Mouse (Mus musculus): ENCODE results near the gene Prdm2.

Prdm2 gene

DNA sequence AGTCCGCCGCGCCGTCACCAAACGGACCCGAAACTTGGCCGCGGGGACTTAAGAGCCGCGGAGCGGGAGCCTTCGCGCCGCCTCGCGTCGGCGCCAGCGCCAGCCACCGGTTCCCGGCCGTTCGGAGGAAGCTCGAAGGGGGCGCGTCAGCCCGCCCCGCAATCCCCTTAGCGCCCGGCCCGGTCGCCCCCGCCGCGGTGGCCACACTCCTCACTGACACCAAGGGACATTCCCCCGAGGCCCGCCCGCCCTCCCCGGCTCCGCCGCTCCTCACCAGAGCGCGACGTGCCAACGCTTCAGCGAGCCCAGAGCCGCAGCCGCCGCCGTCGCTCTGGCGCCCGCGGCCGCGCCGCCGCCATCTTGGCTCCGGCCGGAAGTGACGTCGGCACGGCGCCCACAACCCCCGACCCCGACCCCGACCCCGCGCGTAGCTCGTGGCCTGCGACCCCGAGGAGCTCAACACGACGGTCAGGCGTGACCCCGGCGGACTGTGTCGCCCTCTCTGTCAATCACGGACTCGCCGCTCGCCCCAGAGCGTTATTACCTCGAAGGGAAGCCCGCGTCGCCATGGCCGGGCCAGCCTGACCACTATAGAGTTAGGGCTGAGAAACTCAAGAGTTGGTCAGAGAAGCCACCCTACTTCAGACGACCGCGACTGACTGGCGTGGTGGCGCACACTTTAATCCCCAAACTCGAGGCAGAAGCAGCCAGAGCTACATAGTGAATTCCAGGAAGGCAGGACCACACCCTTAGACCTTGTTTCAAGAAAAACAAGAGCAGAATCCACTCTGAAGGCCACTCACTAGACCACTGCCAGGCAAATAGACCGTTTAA is at the start of gene Prdm2:
TSS of gene Prdm2 (minus strand) at position 655 of the 834 bp plus-strand sequence.
- DNase-seq (ENCODE audit: low read depth, low spot score), result peak; percentile 81

DNA sequence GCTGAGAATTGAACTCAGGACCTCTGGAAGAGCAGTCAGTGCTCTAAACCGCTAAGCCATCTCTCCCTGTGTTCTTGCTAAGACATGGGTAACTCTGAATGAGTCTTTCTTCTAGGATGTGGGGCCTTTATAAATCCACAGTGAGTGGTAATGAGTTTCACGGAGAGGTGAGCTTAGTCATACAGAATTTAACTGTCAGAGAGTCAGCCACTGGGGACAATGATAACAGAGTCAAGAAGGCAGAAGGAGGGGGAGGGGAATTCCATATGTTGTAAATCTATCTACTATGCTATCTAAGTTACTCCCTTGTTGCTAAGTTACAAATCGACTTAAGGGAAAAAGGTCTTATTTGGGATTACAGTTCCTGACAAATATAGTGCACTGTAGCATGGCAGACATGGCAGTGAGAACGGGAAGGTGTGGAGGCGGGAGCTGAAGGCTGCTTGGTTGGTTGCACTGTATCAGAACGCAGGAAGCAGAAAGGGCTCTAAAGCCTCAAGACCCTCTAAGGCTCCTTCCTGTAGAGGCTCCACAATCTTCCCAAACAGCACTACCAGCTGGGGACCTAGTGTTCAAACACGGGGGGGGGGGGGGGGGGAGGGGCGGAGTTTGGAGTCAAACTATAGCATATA is 47.0 kb upstream of the Prdm2 start:
- no peak for DNase-seq (ENCODE audit: low read depth, low spot score)

DNA sequence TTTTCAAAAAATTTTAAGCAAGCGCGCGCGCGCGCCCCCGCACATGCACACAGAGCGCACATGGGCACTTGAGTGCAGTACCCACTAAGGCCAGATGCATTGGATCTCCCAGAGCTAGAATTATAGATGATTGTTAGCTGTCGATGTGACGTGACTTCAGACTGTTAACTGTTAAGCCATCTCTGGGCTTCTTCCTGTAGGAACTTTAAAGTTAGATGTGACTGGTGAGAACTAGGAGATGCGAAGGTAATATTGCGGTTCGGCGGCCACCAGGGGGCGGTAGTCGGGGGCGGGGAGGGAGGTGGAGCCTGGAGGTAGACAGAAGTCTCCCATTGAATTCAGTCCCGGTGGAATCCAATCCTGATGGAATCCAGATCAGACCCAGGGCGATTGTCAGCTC is 45.7 kb upstream of the Prdm2 start:
- DNase-seq (ENCODE audit: low read depth, low spot score), result peak; percentile 67

DNA sequence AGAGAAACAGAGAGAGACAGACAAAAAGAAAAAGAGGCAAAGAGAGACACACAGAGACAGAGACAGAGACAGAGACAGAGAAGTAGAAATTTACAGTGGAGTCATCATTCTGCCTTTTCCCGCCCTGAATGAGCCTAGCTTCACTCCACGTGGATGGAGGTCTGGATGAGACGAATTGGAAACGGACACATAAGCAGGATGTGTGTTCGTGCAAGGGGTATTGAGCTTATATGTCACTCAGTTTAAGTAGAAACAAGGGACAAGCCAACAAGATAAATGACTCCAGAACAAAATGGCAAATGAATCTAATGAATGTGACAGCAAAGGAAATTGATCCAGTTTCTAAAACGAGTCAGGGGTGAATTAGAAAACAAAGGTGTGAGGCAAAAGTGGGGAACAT is 45.2 kb upstream of the Prdm2 start:
- no peak for DNase-seq (ENCODE audit: low read depth, low spot score)

DNA sequence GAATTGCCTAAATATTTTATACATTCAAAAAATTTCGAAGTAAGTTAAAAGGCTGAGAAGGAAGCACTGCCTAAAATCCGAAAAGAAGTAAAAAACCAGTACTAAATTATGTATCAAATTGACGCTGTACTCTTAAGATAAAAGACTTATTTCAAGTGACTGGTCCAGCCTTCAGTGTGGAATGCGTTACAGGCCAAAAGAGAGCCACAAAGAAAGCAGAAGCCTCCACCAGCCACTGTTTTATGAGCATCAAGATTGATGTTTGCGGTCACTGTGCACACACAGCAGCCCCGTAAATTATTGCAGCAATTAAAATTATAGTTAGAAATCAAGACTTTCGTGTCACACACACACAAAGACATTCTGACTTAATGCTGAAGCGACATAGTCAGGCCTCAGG is 42.7 kb upstream of the Prdm2 start:
- no peak for DNase-seq (ENCODE audit: low read depth, low spot score)

DNA sequence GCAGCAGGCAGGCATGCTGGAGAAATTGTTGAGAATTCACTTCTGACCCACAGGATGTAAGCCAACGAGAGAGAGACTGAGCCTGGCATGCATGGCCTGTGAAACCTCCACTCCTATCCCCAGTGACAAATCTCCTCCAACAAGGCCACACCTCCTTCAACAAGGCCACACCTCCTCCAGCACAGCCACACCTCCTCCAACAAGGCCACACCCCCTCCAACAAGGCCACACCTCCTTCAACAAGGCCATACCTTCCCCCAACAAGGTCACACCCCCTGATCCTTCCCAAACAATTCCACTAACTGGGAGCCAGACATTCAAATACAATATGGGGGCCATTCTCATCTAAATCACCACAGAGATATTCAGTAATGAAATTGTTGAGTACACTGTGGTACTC is 40.6 kb upstream of the Prdm2 start:
- no peak for DNase-seq (ENCODE audit: low read depth, low spot score)

DNA sequence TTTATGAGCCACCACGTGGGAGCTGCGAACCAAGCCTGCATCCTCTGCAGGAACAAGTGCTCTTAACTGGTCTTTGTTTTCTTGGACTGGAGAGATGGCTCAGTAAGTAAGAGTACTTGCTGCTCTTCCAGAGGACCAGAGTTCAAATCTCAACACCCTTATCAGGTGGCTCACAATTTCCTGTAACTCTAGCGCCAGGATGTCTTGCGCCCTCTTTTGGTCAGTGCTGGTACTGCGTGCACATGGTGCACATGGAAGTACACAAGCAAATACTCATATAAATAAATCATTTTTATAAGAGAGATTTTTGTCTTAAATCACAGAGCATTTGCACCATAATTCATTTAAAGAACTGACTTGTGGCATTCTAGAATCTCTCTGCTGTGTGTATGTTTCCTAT is 35.3 kb upstream of the Prdm2 start:
- peak; percentile 55 for DNase-seq (ENCODE audit: low read depth, low spot score)

DNA sequence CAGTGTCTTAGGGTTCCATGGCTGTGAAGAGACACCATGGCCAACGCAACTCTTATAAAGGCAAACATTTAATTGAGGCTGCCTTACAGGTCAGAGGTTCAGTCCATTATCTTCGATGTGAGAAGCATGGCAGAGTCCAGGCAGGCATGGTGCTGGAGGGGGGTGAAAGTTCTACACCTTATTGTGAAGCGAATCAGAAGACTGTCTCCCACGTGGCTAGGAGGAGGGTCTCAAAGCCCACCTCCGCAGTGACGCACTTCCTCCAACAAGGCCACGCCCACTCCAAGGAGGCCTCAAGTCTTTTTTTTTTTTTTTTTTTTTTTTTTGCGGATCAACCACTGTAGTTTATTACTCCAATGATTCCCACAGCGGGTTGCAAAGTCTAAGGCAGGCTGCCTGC is 28.5 kb upstream of the Prdm2 start:
- no peak for DNase-seq (ENCODE audit: low read depth, low spot score)

DNA sequence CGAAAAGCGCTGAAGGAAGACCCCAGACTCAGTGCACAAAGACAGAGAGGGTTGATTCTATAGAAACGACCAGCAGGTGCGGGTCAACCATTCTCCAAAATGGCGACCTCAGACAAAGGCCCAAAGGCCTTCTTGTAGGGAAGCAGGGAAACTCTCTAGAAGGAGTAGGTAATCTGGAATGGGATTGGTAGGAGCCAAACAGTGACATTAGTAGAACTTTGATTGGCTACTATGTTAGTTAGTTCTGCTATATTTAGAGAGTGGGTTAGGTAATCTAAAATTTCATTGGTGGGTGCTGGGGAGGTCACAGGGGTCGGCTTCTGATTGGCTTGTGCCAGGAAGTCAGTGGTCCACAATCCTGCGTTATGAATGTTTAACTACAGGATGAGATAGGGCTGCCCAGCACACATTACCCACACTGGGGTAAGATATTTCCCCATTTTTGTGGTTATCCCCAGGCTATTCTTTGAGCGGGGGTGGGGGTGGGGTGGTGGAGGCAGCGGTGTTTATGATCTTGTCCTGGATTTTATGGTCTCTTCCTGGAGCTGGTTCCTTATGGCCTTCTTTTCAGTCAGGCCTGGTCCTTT is 26.9 kb upstream of the Prdm2 start:
- DNase-seq (ENCODE audit: low read depth, low spot score), result no peak

DNA sequence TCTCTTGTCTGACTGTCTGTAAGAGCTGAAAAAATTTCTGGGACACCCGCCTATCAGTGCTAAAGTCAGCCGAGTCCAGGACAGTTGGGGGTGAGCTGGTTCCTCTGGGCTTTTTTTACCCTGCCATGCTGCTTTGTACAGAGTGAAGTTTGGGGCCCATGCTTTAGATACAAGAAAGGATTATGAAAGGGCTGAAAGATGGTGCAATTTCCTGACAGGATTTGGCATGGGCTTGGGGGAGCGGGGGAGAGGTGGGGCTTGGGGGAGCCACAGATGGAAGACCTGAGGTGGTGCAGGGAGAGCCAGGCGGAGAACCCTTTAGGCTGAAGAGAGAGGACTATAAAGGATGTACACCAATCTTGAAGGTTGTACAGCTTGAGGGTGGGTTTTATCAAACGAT is 26.3 kb upstream of the Prdm2 start:
- DNase-seq (ENCODE audit: low read depth, low spot score), result no peak

DNA sequence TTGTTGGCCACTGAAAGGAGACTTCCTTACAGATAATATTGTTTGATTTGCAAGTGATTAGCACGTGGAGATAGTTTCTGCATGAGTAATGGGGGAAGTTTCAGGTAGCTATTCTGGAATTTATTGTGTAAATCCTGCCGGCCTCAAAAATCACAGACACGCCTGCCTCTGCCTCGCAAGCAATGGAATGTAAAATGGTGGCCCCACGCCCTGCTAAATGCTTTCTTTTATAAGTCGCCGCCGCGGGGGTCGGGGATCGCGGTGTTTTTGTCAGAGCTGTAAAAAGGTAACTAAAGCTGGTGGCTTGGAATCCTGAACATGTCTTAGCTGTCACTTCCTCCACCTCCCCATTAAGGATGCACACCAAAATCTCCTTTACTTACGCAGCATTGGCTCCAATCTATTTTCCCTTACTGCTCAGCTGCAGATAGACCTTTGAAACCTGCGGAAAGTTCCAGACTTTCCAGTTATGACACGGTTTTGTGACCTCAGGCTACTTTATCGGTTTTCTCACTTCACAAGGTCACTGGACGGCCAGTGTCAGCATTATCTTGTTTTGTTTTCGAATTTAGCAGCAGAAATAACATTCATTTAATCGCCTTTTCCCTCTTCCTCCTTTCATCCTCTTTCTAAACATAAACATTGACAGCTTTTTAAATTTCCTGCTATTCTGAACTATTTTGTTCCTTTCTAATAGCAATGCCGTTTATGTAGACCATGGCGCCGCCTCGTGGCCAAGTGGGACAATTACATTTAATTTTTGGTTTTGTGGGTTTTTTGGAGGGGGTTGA is 25.6 kb upstream of the Prdm2 start:
- DNase-seq (ENCODE audit: low read depth, low spot score), result peak; percentile 72

DNA sequence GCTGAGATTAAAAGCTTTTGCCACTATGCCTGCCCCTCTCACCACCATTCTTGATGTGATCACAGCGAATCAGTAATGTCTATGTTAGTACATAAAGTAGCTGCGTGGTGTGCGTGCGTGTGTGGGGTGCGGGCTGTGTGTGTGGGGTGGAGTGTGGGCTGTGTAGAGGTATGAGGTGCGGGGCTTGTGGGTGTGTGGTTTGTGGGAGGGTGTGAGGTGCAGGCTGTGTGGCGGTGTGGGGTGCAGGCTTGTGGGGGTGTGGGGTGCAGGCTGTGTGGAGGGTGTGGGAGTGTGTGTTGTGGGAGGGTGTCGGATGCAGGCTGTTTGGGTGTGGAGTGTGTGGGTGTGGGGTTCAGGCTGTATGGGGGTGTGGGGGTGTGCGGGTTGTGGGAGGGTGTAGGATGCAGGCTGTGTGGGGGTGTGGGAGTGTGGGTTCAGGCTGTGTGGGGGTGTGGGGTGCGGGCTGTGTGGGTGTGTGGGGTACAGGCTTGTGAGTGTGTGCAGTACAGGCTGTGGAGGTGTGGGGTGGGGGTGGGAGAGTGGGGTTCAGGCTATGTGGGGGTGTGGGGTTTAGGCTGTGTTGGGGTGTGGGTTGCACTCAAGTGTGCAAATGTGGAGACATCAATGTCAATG is 19.1 kb upstream of the Prdm2 start:
- DNase-seq (ENCODE audit: low read depth, low spot score), result no peak

DNA sequence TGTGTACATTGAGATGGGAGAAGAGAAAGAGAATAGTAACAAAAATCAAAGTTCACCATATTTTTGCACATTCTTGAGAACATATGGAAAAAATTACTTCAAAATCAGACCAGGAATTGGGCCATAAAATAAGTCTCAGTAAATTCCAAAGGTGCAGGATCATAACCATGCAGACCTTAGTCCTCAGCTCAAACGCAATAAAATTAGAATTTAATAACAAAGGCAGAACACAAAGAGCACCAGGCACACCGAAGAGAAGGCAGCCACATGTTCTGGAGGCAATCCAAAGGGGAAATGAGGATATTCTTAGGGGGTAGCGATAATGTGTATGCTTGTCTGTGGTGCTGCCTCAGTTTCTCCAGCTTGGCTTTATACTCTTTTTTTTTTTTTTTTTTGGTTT is 18.3 kb upstream of the Prdm2 start:
- no peak for DNase-seq (ENCODE audit: low read depth, low spot score)

DNA sequence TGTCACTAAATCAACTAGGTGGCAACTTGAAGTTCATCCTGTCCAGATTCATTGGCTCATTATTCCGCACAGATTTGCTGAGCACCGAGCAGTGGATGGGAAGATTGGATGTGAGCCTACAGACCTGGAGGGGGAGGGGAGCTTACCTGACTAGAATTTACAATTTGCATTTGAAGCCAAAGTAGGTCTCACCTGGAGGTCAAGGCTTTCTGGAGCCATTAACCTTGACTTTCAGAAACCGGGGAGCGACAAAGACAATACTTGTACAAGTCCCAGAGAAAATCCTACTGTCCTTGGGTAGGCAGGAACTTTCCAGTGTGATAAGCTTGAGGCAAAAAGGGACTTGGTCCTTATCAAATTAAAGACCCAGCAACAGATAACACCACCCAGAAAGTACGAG is 15.2 kb upstream of the Prdm2 start:
- DNase-seq (ENCODE audit: low read depth, low spot score), result no peak

DNA sequence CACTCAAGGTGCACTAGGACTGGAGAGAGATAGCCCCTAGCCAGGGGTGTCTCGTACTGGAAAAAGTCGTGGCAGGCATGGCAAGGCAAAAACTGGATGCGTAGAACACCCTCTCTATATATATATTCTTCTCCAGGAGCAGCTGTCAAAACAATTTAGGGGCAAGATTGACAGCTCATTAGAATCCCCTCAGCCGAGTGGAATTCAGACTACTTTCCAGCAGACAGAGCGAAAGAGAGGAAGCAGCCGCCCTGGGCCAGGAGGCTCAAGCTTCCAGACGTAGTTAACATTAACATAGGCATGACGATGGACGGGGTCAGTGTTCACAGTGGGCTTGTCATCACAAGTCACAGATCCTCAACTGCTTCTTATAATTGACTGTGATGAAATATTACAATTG is 13.1 kb upstream of the Prdm2 start:
- no peak for DNase-seq (ENCODE audit: low read depth, low spot score)

DNA sequence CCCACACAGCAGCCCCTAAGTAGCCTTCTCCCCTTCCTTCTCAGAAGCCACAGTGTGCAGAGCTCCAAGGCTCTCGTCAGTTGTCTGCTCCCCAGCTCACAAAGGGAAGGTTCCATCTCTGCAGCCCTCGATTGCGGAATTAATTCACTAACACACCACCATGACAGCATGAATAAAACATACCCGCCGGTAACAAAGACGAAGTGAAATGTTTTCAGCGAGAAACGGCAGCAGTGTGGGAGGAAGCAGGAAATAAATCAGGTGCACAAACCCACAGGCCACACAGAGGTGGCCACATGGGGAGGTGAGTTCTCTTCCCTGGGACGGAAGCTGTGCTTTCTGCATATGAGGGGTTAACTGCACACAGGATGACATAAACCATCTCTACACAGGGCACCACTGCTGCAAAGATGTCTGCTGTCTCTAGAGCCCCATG is 6.5 kb upstream of the Prdm2 start:
- peak; percentile 31 for DNase-seq (ENCODE audit: low read depth, low spot score)

DNA sequence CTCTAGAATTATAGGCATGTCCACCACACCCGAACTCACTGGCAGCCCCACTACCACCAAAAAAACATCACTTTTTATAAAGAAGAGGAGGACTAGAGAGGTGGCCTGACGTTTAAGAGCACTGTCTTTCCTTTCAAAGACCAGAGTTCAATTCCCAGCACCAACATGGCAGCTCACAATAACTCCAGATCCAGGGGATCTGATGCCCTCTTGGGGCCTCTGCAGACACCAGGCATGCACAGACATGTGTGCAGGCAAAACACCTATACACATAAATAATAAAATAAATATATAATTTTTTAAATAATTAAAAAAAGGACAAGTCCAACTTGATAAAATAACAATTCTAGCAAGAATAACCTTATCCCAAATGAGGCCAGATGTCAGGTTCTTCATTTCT is 6.1 kb upstream of the Prdm2 start:
- DNase-seq (ENCODE audit: low read depth, low spot score), result no peak

DNA sequence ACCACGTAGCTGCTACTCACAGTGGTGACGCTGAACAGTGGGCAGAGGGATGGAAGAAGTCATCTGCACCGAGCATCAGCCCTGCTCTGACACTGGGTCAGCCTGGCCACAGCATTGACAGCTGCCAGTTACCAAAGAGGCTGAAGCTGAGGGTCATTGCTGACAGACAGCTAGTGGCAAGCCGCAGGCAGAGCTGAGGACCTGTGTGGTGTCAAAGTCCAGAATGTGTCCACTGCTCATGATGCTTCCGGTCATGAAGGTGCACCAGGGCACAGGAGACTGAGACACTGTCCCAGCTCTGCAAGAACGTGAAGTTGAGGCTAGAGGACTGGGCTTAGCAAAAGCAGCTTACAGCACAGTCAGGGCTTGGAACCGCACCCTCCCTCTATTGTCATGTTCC is 4.4 kb upstream of the Prdm2 start:
- DNase-seq (ENCODE audit: low read depth, low spot score), result no peak

DNA sequence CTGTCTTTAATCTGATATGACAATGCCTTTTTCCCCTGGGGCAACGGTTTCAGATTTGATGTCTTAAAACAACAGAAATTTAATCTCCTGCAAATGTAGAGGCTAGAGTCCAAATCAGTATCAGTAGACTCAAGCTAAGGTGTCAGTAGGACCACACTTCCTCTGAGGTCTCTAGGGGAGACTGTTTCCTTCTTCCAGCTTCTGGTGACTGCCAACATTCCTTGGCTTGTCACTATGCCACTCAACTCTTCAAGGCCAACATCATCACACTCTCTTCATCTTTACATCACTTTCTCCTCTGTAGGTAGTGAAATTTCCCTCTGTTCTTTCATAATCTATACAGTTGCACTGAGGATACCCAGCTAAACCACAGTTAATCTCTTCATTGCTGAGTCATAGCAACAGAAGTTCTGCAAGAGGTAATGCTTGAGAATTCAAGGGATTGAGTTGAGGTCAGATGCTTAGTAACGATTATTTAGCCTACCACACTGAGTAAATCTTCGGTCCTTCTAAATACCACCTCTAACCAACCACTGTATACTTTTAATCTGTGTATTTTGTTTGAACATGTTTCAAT is 1.5 kb upstream of the Prdm2 start:
- DNase-seq (ENCODE audit: low read depth, low spot score), result no peak

DNA sequence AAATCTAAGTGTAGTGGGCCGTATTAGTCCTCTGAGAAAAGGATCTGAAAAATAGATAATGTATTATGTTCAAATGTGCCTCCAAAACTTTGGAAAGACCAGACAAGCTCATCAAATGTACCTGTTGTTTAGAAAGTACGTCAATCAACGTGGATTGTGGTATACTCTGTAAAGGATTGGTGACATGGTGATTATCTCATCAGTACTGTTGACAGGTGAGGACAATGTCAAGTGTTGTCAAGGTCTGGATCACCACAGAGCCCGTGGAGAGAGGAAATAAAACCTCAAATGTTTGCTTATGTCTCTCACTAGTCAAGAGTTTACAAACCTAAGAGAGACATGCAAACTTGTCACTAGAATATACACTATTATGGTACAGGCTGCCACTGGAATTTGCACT is 776 bp upstream of the Prdm2 start:
- no peak for DNase-seq (ENCODE audit: low read depth, low spot score)

DNA sequence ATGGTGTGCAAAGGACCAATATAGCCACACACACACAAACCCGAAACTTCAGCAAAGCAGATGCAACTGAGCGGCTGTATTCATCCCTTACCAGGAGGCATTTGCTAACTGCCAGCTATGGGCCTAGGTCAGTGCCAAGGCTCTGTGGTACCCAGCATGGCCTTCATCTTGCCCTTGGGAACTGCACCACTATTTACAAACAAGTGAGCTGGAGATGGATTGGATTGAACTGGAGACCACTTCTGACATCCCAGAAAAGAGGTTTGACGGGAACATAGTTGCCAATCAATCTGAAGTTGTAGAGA is 332 bp upstream of the Prdm2 start:
- no peak for DNase-seq (ENCODE audit: low read depth, low spot score)

All from A20 (cell line).